Mouse (Mus musculus) bone marrow, adult 2 months (tissue): ENCODE results near the gene H6pd. TPM values are rescaled to one million over a fixed set of nuclear protein-coding genes. Genes with fewer than 3 reads are reported as not detected.

Experiments used
- H3K27ac ChIP-seq: fragments of 200-500 bp; 2 replicates; pipeline ENCODE4 v1.5.1; 2012; ENCODE audit warnings: low read depth, mild to moderate bottlenecking, control low read depth, inconsistent platforms, low read length; ENCODE audit not compliant: control insufficient read depth, poor library complexity, insufficient read depth
- H3K4me1 ChIP-seq: fragments of 200-500 bp; 2 replicates; pipeline ENCODE4 v1.6.1; 2011; ENCODE audit warnings: low read length; ENCODE audit not compliant: control insufficient read depth, insufficient read depth
- H3K4me3 ChIP-seq: fragments of 200-500 bp; replicated peaks from 2 replicates; pipeline ENCODE3; 2011; ENCODE audit warnings: mild to moderate bottlenecking, low read depth, low read length, control low read depth; ENCODE audit not compliant: control insufficient read depth
- CTCF ChIP-seq: fragments of 200-500 bp; IDR thresholded peaks from 2 replicates; pipeline ENCODE4 v1.5.1; 2011; ENCODE audit warnings: low read length, control low read depth; ENCODE audit not compliant: control insufficient read depth, insufficient read depth
- POLR2A ChIP-seq: fragments of 200-500 bp; IDR thresholded peaks from 2 replicates; pipeline ENCODE4 v1.6.1; 2011; ENCODE audit warnings: low read depth, mild to moderate bottlenecking, control low read depth, low read length, borderline replicate concordance; ENCODE audit not compliant: control insufficient read depth
- WGBS: fragments of 180-500 bp; shearing (Covaris S2); methylation state at CpG from one replicate; pipeline ENCODE4 v1.1.7; 2018; 5-methylcytosine and 5-hydroxymethylcytosine counted together
- polyA plus RNA-seq: library from polyadenylated mRNA; stranded (reverse); fragments of >200 nt; gene quantifications from 2 replicates; pipeline ENCODE4 v1.2.4, GENCODE M21; 2011; ENCODE audit warnings: low replicate concordance; ENCODE audit not compliant: missing spikeins, insufficient read depth, insufficient read length

H6pd gene
- polyA plus RNA-seq, 1 experiment: 7.2 TPM

- no peak for TF ChIP-seq POLR2A
- no peak for TF ChIP-seq CTCF
- H3K4me1 ChIP-seq: peaks cover 13% of the 10 kb centered on the region
- H3K27ac ChIP-seq: no peak overlapping the region
- H3K4me3 ChIP-seq: no peak overlapping the region
- 78% methylated on average over 5 of the region's 5 CpGs for WGBS
Observed at GRCm38 (mm10) chr4:150013805-150014204, 5.0 kb upstream of the H6pd start.

- no peak overlapping the region for H3K27ac ChIP-seq
- WGBS: 84% methylated on average over 8 of the region's 8 CpGs
- H3K4me3 ChIP-seq: no peak overlapping the region
- TF ChIP-seq CTCF (no peak), POLR2A (no peak)
- peaks cover 11% of the 10 kb centered on the region for H3K4me1 ChIP-seq
Observed at GRCm38 (mm10) chr4:150013186-150013690, 4.4 kb upstream of the H6pd start.

- 23% methylated on average over 4 of the region's 4 CpGs for WGBS
- no peak overlapping the region for H3K4me3 ChIP-seq
- TF ChIP-seq POLR2A (no peak), CTCF (no peak)
- H3K27ac ChIP-seq: peak overlapping the region; percentile 65
- peaks cover 11% of the 10 kb centered on the region for H3K4me1 ChIP-seq
Observed at GRCm38 (mm10) chr4:150012322-150012723, 3.5 kb upstream of the H6pd start.

- peaks cover 11% of the 10 kb centered on the region for H3K4me1 ChIP-seq
- 13% methylated on average over 10 of the region's 10 CpGs for WGBS
- TF ChIP-seq POLR2A: no peak
- TF ChIP-seq CTCF: no peak
- peak overlapping the region; percentile 65; the same call in 1 of the 2 replicates for H3K27ac ChIP-seq
- H3K4me3 ChIP-seq: no peak overlapping the region
Observed at GRCm38 (mm10) chr4:150011564-150012321, 2.9 kb upstream of the H6pd start.

GRCm38 (mm10) chr4:150010054-150010730 lies 1.4 kb upstream of the H6pd start:
- Histone ChIP-seq H3K27ac (peak overlapping the region; percentile 97; the same call in 1 of the 2 replicates), H3K4me1 (peaks cover 9% of the 10 kb centered on the region), H3K4me3 (no peak overlapping the region)
- TF ChIP-seq POLR2A: no peak
- 63% methylated on average over 6 of the region's 6 CpGs for WGBS

GRCm38 (mm10) chr4:150009587-150009930 lies 736 bp upstream of the H6pd start:
- TF ChIP-seq CTCF (no peak), POLR2A (no peak)
- 64% methylated on average over 6 of the region's 6 CpGs for WGBS
- Histone ChIP-seq H3K4me3 (no peak overlapping the region), H3K4me1 (peaks cover 9% of the 10 kb centered on the region), H3K27ac (peak overlapping the region; percentile 97)

- Histone ChIP-seq H3K4me3 (peak overlapping the region; percentile 76), H3K4me1 (peaks cover 9% of the 10 kb centered on the region), H3K27ac (peak overlapping the region; percentile 97)
- 1% methylated on average over 42 of the region's 42 CpGs for WGBS
- no peak for TF ChIP-seq POLR2A
- TF ChIP-seq CTCF: peak; percentile 65
Observed at GRCm38 (mm10) chr4:150008325-150008852, 434 bp downstream of the H6pd start.

GRCm38 (mm10) chr4:150007444-150007843 lies 1.4 kb downstream of the H6pd start:
- Histone ChIP-seq H3K27ac (no peak overlapping the region), H3K4me1 (peaks cover 9% of the 10 kb centered on the region), H3K4me3 (no peak overlapping the region)
- WGBS: 46% methylated on average over 3 of the region's 3 CpGs
- TF ChIP-seq POLR2A (no peak), CTCF (no peak)
